Mouse (Mus musculus) erythroblast, embryonic 14.5 days (primary cell): ENCODE results near the gene Poc1a.

ENCODE experiments used
- GATA1 ChIP-seq: IDR thresholded peaks from 2 replicates; pipeline ENCODE4 v1.6.1; 2012; ENCODE audit warnings: low read length, inconsistent platforms, mixed read lengths
- TAL1 ChIP-seq: IDR thresholded peaks from 3 replicates; pipeline ENCODE4 v1.6.1; 2012; ENCODE audit warnings: low read length, inconsistent platforms, mixed read lengths

GRCm38 (mm10) chr9:106394649-106395602 lies 114.1 kb downstream of the Poc1a start:
- TF ChIP-seq GATA1, result no peak
- no peak for TF ChIP-seq TAL1
